Mouse (Mus musculus): Measurements from ENCODE around the gene Dnlz. TPM values are rescaled to one million over a fixed set of nuclear protein-coding genes. Genes with fewer than 3 reads are reported as not detected.

Dnlz gene
- polyA plus RNA-seq, 1 experiment from 2014 or later = 29.0 TPM

GRCm38 (mm10) chr2:26372396-26372795 is 20.5 kb upstream of the Dnlz start:
- 95% methylated on average over 8 of the region's 8 CpGs for WGBS
- no peaks in the 10 kb centered on the region for H3K27me3 ChIP-seq
- H3K4me3 ChIP-seq = no peak overlapping the region
- ATAC-seq (ENCODE audit: low FRiP score) = no peak
- H3K4me1 ChIP-seq (replicated peaks) = no peaks in the 10 kb centered on the region
- no peak overlapping the region for H3K4me2 ChIP-seq
- no peak overlapping the region for H3K9ac ChIP-seq
- H3K27ac ChIP-seq = no peak overlapping the region
- no peaks in the 10 kb centered on the region for H3K9me3 ChIP-seq
- peaks cover 99% of the 10 kb centered on the region for H3K36me3 ChIP-seq

GRCm38 (mm10) chr2:26368572-26368971 is 16.7 kb upstream of the Dnlz start:
- no peaks in the 10 kb centered on the region for H3K9me3 ChIP-seq
- H3K36me3 ChIP-seq = peaks cover 99% of the 10 kb centered on the region
- ATAC-seq (ENCODE audit: low FRiP score) = no peak
- no peak overlapping the region for H3K4me3 ChIP-seq
- no peaks in the 10 kb centered on the region for H3K27me3 ChIP-seq
- WGBS = 96% methylated on average over 1 of the region's 1 CpGs
- no peak overlapping the region for H3K27ac ChIP-seq
- no peak overlapping the region for H3K9ac ChIP-seq
- no peaks in the 10 kb centered on the region for H3K4me1 ChIP-seq (replicated peaks)
- H3K4me2 ChIP-seq = no peak overlapping the region

- Histone ChIP-seq H3K9ac (no peak overlapping the region), H3K4me2 (no peak overlapping the region), H3K27ac (no peak overlapping the region), H3K4me3 (no peak overlapping the region), H3K9me3 (no peaks in the 10 kb centered on the region), H3K36me3 (peaks cover 99% of the 10 kb centered on the region), H3K27me3 (no peaks in the 10 kb centered on the region), H3K4me1 (replicated peaks) (no peaks in the 10 kb centered on the region)
- ATAC-seq (ENCODE audit: low FRiP score) = no peak
- 93% methylated on average over 6 of the region's 6 CpGs for WGBS
Observed at GRCm38 (mm10) chr2:26367911-26368310, 16.0 kb upstream of the Dnlz start.

- ATAC-seq (ENCODE audit: low FRiP score) = no peak
- Histone ChIP-seq H3K9me3 (no peaks in the 10 kb centered on the region), H3K4me2 (no peak overlapping the region), H3K4me1 (replicated peaks) (no peaks in the 10 kb centered on the region), H3K9ac (no peak overlapping the region), H3K4me3 (no peak overlapping the region), H3K27ac (no peak overlapping the region; the same call in 1 of the 2 replicates), H3K36me3 (peaks cover 75% of the 10 kb centered on the region), H3K27me3 (no peaks in the 10 kb centered on the region)
- 85% methylated on average over 10 of the region's 10 CpGs for WGBS
Observed at GRCm38 (mm10) chr2:26364738-26365465, 13.0 kb upstream of the Dnlz start.

- Histone ChIP-seq H3K9ac (no peak overlapping the region), H3K4me2 (no peak overlapping the region), H3K4me1 (replicated peaks) (no peaks in the 10 kb centered on the region), H3K27me3 (no peaks in the 10 kb centered on the region), H3K36me3 (peaks cover 61% of the 10 kb centered on the region), H3K9me3 (no peaks in the 10 kb centered on the region), H3K4me3 (no peak overlapping the region), H3K27ac (no peak overlapping the region)
- no peak for ATAC-seq (ENCODE audit: low FRiP score)
- 98% methylated on average over 5 of the region's 5 CpGs for WGBS
Observed at GRCm38 (mm10) chr2:26363481-26363880, 11.6 kb upstream of the Dnlz start.

GRCm38 (mm10) chr2:26362991-26363390 is 11.1 kb upstream of the Dnlz start:
- H3K9me3 ChIP-seq = no peaks in the 10 kb centered on the region
- H3K27me3 ChIP-seq = no peaks in the 10 kb centered on the region
- H3K4me2 ChIP-seq = no peak overlapping the region
- H3K9ac ChIP-seq = no peak overlapping the region
- 87% methylated on average over 5 of the region's 5 CpGs for WGBS
- no peak overlapping the region for H3K4me3 ChIP-seq
- no peak for ATAC-seq (ENCODE audit: low FRiP score)
- H3K4me1 ChIP-seq (replicated peaks) = no peaks in the 10 kb centered on the region
- H3K36me3 ChIP-seq = peaks cover 56% of the 10 kb centered on the region
- no peak overlapping the region for H3K27ac ChIP-seq

- peaks cover 37% of the 10 kb centered on the region for H3K36me3 ChIP-seq
- H3K4me1 ChIP-seq (replicated peaks) = 0 out of 2 replicates have a peak, but pooled peaks cover 4% of the 10 kb centered on the region
- WGBS = 52% methylated on average over 3 of the region's 3 CpGs
- H3K27me3 ChIP-seq = no peaks in the 10 kb centered on the region
- no peak within 1 kb of the TSS for H3K27ac ChIP-seq
- H3K4me3 ChIP-seq = no peak within 1 kb of the TSS
- no peak within 1 kb of the TSS for H3K9ac ChIP-seq
- no peak within 1 kb of the TSS for H3K4me2 ChIP-seq
- no peak for ATAC-seq (ENCODE audit: low FRiP score)
- no peaks in the 10 kb centered on the region for H3K9me3 ChIP-seq
Observed at GRCm38 (mm10) chr2:26360772-26361171, 8.9 kb upstream of the Dnlz start, which contains the start of gene Card9. Card9 (minus strand) TSS chr2:26360918.

GRCm38 (mm10) chr2:26359983-26360382 is 8.1 kb upstream of the Dnlz start:
- WGBS = 88% methylated on average over 6 of the region's 6 CpGs
- Histone ChIP-seq H3K9me3 (no peaks in the 10 kb centered on the region), H3K4me1 (replicated peaks) (0 out of 2 replicates have a peak, but pooled peaks cover 8% of the 10 kb centered on the region), H3K4me2 (no peak overlapping the region), H3K4me3 (no peak overlapping the region), H3K27me3 (no peaks in the 10 kb centered on the region), H3K9ac (no peak overlapping the region), H3K27ac (no peak overlapping the region), H3K36me3 (peaks cover 29% of the 10 kb centered on the region)
- no peak for ATAC-seq (ENCODE audit: low FRiP score)

GRCm38 (mm10) chr2:26358667-26359320 is 6.9 kb upstream of the Dnlz start:
- H3K27me3 ChIP-seq = no peaks in the 10 kb centered on the region
- no peak for ATAC-seq (ENCODE audit: low FRiP score)
- WGBS = 91% methylated on average over 13 of the region's 13 CpGs
- no peak overlapping the region for H3K4me2 ChIP-seq
- H3K9ac ChIP-seq = no peak overlapping the region
- H3K27ac ChIP-seq = no peak overlapping the region
- H3K9me3 ChIP-seq = no peaks in the 10 kb centered on the region
- no peak overlapping the region for H3K4me3 ChIP-seq
- peaks cover 18% of the 10 kb centered on the region for H3K36me3 ChIP-seq
- peaks cover 9% of the 10 kb centered on the region for H3K4me1 ChIP-seq (replicated peaks)

GRCm38 (mm10) chr2:26357484-26357883 is 5.6 kb upstream of the Dnlz start:
- no peak for ATAC-seq (ENCODE audit: low FRiP score)
- no peaks in the 10 kb centered on the region for H3K27me3 ChIP-seq
- H3K9me3 ChIP-seq = no peaks in the 10 kb centered on the region
- H3K4me1 ChIP-seq (replicated peaks) = peaks cover 22% of the 10 kb centered on the region
- peaks cover 4% of the 10 kb centered on the region for H3K36me3 ChIP-seq
- no peak overlapping the region for H3K27ac ChIP-seq
- H3K9ac ChIP-seq = peak overlapping the region; percentile 24; the same call in 1 of the 2 replicates
- H3K4me2 ChIP-seq = no peak overlapping the region
- WGBS = 58% methylated on average over 15 of the region's 15 CpGs
- no peak overlapping the region for H3K4me3 ChIP-seq

- Histone ChIP-seq H3K4me1 (replicated peaks) (peaks cover 23% of the 10 kb centered on the region), H3K27ac (no peak overlapping the region), H3K36me3 (0 out of 2 replicates have a peak, but pooled peaks cover 4% of the 10 kb centered on the region), H3K9me3 (no peaks in the 10 kb centered on the region), H3K4me2 (no peak overlapping the region), H3K4me3 (no peak overlapping the region), H3K27me3 (no peaks in the 10 kb centered on the region), H3K9ac (peak overlapping the region; percentile 24; the same call in 1 of the 2 replicates)
- ATAC-seq (ENCODE audit: low FRiP score) = no peak
- 81% methylated on average over 7 of the region's 7 CpGs for WGBS
Observed at GRCm38 (mm10) chr2:26356678-26357077, 4.8 kb upstream of the Dnlz start.

- Histone ChIP-seq H3K4me3 (no peak overlapping the region), H3K4me1 (replicated peaks) (peaks cover 25% of the 10 kb centered on the region), H3K4me2 (no peak overlapping the region), H3K9me3 (no peaks in the 10 kb centered on the region), H3K27ac (no peak overlapping the region), H3K9ac (no peak overlapping the region; the same call in 1 of the 2 replicates), H3K36me3 (0 out of 2 replicates have a peak, but pooled peaks cover 4% of the 10 kb centered on the region), H3K27me3 (no peaks in the 10 kb centered on the region)
- 86% methylated on average over 4 of the region's 4 CpGs for WGBS
- ATAC-seq (ENCODE audit: low FRiP score) = no peak
Observed at GRCm38 (mm10) chr2:26356231-26356630, 4.3 kb upstream of the Dnlz start.
